Mouse (Mus musculus) left cerebral cortex, postnatal 25 days (tissue): ENCODE data around the gene Calm2. TPM values are rescaled to one million over a fixed set of nuclear protein-coding genes. Genes with fewer than 3 reads are reported as not detected.

ENCODE experiments used
- DNase-seq, 2 experiments: peaks; one replicate each; pipeline ENCODE4 v3.0.0; 2022; ENCODE audit warnings: low spot score in 2 of 2, mixed read lengths in 1 of 2
- intact Hi-C: fragments of 180-260 bp; cut with DNase I; formaldehyde crosslinking; loops from one replicate; pipeline ENCODE4 v1.15.1; 2025
- total RNA-seq, 2 experiments: library from RNA; stranded (reverse); gene quantifications; 2 replicates each; pipeline ENCODE4 v1.2.3; 2021

Gene Calm2
- total RNA-seq, 2 experiments from 2014 or later: 2,216 to 2,449 TPM

DNA sequence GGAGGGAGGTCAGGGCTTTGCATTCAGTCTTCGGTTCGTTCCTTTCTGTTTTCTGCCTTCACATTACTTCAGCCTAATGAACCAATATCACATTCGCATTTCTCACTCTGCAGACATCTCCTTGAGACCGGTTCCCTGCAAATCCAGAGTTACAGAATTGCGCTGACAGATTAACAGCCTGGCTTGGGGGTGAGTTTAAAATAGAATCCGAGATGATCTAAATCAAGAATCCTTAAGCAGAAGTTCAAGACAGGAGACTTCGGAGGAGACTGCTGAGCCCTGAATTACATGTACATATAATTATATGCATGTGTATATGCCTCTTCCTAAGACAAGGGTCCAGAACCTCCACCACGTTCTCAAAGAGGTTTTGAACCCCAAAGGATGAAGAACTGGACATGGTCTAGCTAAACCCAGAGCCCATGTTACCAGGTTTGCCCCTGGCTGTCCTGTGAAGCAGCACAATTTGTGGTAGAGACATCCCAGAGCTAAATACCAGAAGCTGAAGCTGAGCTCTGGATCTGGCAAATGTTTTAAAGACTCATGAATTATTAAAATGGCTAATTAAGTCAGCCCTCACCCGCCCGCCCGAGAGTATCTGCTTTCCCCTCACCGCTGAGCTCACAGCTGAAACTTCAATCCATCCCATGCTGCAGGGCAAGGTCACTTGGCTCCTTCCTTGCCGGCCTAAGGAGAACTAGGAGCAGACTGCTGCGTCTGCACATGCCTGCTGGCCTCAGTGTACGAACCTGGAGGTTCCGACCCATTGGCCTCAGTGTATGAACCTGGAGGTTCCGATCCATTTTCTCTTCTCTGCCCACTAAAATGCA, 14.1 kb upstream of the Calm2 start:
- peak in 1 of 2 experiments; percentile 60 for DNase-seq
- intact Hi-C loops: loop anchor here (1.0 to 2.0 kb wide), 3 partner anchors 14 to 70 kb away; no protein-coding TSS in a partner anchor

- intact Hi-C loops: loop anchor here (1.0 to 2.0 kb wide), 2 partner anchors 15 to 71 kb away; no protein-coding TSS in a partner anchor
- peak; percentile 72 to 94 for DNase-seq
Measured at GRCm38 (mm10) chr17:87459750-87460668, 13.3 kb upstream of the Calm2 start.

- no peak for DNase-seq
- intact Hi-C loops: no loop called here
Measured at GRCm38 (mm10) chr17:87458911-87459749, 12.4 kb upstream of the Calm2 start.

- no peak for DNase-seq
- intact Hi-C loops: no loop called here
Measured at GRCm38 (mm10) chr17:87457961-87458360, 11.2 kb upstream of the Calm2 start.

GRCm38 (mm10) chr17:87454121-87454520, 7.4 kb upstream of the Calm2 start:
- intact Hi-C loops: no loop called here
- DNase-seq: no peak

DNA sequence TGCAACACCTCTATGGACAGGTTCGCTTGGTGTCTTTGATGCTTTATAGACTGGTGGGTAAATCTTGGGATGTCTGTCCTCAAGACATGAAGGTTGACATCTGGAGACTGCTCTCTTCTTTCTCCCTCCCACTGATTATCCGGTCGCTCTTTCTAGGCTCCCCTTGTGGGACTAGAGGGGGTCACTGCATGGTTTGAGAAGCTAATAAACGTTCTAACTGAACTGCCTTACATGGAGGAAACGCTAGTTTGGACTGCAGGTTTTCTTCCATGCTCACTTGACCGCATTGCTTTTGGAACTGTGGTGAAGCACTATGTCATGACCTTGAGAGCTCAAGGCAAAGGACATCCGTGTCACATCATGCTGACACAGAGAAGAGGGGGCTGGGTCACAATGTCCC, 6.6 kb upstream of the Calm2 start:
- intact Hi-C loops: no loop called here

DNA sequence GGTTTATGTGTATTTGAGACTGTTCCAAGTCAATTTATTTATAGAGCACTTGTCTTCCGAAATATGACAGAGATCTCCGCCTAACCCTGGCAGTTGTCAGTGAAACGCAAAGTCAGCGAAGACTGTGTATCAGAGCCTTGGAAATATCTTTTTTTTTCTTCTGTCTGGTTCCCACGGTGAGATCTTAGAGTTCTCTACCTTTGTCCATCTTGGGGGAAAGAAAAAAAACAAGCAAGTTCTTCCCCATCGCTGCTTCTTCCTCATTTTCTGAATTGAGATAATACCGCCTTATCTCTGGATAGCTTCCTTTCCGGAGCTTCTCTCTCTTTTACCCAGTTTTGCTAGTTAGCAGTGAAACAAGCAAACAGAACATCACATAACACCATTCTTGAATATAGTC, 2.1 kb upstream of the Calm2 start:
- intact Hi-C loops: loop anchor here (5.0 kb wide), 1 partner anchor 132 kb away; no protein-coding TSS in a partner anchor
- no peak for DNase-seq

More for the DNA sequence above, 6.6 kb upstream of the Calm2 start:
- DNase-seq: no peak

- intact Hi-C loops: loop anchor here (5.0 kb wide), 1 partner anchor 131 kb away; no protein-coding TSS in a partner anchor
- no peak for DNase-seq
Measured at GRCm38 (mm10) chr17:87448339-87448738, 1.6 kb upstream of the Calm2 start.

DNA sequence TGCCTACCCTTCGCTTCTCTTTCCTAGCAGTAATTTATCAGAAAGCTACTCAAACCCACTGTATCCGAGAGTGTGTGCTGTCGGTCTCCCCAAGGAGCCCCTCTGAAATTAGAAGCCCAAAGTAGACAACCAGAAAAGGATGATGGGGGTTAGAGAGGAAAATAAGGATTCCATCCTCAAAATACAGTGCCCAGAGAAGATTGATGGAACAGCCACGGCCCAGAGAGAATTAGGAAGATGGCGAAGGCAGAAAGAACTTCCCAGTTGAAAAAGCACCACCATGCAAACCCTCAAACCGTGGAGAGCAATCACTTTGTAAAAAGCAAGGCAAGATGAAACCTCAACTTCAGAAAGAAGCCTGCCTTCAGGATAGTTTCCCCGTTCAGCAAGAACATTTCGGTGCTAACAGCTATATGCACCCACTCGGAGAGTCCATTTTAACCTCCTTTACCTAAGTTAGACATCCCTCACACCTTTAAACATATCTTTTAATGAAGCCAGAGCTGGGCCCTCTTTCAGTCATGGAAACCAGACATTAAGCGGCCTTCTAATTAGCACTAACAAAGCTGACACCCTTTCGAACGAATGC, 971 bp upstream of the Calm2 start:
- intact Hi-C loops: loop anchor here (2.0 to 5.0 kb wide), 6 partner anchors 27 to 130 kb away; no protein-coding TSS in a partner anchor
- DNase-seq: no peak

DNA sequence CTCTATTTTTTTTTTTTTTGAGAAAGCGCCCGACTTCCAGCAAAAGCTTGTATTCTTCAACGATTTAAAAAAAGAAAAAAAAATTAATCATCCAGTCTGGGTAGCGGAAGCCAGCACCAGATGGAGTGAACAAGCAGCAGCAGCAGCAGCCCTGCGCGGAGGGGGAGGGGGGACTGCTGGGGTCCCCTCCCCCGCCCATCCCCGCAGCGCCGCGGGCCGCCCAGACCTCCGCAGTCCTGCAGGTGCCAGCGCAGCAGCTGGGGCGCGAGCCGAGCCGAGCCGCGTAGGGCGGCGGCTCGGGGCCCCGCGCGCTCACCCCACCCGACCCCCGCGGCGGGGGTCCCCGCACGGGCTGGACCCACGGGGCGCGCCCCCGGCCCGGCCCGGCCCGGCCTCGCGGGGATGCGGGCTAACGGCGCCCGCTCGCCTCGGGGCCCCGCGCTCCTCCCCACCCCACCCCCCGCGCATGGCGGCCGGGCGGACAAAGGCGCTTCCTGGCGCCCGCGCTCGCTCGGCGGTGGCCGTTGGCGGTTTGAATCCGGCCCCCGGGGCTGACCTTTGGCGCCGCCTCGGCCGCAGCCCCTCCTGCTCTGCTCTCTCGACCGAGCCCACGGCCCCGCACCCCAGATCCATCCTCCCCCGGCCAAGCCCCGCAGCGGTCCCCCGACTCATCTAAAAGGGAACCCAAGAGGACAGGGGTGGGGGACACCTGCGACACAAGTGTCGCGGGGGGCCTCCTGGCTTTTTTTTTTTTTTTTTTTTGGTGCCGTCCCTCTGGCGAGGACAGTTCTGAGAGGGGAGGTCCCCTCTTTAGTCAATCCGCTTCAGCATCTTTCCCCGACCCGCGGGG, 593 bp downstream of the Calm2 start:
- DNase-seq: peak; percentile 60 to 67
- intact Hi-C loops: loop anchor here (1.0 to 5.0 kb wide), 8 partner anchors 29 to 129 kb away; no protein-coding TSS in a partner anchor

- intact Hi-C loops: loop anchor here (5.0 kb wide), 1 partner anchor 128 kb away; no protein-coding TSS in a partner anchor
- no peak for DNase-seq
Measured at GRCm38 (mm10) chr17:87445337-87445916, 1.3 kb downstream of the Calm2 start.

- intact Hi-C loops: loop anchor here (5.0 kb wide), 1 partner anchor 127 kb away; no protein-coding TSS in a partner anchor
- DNase-seq: no peak
Measured at GRCm38 (mm10) chr17:87444763-87445162, 2.0 kb downstream of the Calm2 start.

DNA sequence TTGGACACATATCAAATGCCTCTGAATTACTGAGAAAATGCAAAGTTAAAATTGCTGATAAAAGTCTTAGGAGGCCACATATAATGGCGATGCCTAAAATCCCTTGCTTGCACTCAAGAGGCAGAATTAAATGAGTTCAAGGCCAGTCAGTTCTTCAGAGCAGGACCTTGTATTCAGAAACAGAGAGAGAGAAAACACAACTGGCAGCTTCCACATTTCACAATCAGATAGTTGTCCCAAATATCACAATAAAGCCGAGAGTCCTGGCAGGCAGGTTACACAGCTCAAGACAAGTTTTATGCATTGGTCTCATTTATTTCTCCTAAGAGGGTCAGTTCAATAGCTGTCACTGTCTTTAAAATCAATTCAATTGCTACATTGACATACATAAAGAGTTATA, 5.2 kb downstream of the Calm2 start:
- DNase-seq: no peak
- intact Hi-C loops: no loop called here

GRCm38 (mm10) chr17:87439441-87439840, 7.3 kb downstream of the Calm2 start:
- no peak for DNase-seq
- intact Hi-C loops: no loop called here

DNA sequence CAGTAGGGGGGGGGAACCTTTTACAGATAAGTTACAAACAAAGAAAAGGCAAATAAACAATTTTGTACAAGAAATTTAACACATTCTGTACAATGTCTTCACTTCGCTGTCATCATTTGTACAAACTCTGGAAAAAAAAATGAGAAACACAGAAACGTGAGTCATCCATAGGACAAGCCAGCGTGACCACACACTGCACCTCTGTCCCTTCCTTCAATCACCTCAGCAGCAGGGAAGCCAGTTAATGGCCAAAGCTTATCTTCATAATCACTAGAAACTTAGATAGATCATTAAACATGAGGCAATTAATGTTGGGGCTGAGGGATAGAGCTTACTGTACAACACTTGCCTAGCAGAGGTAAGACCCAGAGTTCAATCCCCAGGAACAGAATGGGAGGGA, 12.8 kb downstream of the Calm2 start:
- intact Hi-C loops: no loop called here
- DNase-seq: no peak

DNA sequence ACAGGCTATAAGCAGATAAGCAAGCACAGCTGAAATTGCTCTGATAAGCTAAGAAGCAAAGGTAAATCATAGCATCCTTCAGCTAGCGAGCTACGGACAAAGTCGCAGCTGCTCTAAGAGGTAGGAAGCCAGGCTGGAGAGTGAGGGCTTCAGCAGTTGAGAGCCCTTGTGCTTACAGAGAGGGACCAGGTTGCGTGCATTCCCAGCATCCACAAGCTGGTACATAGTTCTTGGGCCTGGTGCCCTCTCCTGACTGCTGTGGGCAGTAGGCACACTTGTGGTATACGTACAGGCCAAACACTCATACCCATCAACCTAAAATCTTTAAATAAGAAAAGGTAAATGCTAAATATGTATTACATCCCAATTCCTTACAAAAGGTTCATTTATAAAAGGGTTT, 14.0 kb downstream of the Calm2 start:
- DNase-seq: no peak
- intact Hi-C loops: no loop called here

DNA sequence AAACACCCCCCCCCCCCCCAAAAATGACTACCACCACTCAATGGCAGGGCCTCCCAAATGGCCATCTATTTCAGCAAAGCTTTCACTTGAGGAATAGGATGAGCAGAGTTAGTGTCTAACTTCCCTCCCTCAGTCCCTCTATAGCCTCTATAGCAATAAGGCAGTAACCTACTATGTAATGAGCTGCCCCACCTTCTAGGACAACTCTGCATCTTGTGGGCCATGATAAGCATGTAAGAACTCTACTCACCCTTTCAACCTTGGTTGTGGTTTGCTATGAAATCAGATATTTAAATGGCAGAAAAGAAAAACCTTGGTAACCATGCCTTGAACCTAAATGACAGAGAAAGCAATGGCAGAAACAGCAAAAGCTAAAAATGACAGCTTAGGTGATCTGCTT, 14.4 kb downstream of the Calm2 start:
- no peak for DNase-seq
- intact Hi-C loops: no loop called here
